In the genomic region with DNA sequence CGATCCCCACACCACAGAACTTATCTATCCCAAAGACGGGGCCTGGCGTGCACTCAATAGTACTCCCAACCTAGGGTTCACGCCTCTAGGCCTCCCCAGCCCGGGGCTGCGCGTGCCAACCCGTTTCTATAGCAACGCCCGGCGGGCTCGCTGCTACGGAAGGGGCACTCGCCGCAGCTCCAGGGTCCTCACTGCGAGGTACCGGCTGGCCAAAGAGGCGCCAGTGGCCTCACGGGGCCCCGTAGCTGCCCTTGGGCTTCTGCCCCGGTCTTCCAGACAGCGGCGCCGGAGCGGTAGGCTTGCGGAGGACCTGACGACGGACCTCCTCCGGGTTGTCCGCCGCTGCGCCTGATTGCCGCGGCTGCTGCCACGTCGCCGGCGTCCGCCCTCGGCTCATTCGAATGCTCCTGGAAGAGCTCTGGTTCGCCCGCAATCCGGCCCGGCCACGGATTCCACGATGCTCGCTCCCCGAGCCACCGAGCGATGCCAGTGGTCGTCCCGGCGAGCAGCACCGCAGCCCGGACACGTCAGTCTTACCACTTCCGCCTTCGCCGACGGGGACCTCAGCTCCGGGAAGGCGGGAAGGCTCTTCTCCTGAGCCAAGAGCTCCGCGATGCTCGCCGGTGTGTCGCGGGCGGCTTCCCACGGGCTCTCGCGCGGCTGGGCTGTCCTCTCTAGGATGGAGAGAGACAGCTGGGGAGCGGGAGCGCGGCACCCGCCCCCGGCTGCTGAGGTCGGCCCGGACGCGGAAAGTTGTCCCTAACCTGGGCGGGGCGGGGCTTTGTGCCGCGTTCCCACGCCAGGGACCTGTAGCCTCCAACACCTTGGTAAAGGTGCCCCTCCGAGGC, we compare ENCODE assay signal across 7 mouse cellular contexts. TPM values are rescaled to one million over a fixed set of nuclear protein-coding genes. Genes with fewer than 3 reads are reported as not detected.
DNase-seq lines count a peak whose midpoint lies in the region; ATAC-seq lines count a peak whose summit lies in the region.

A gene (minus strand): TSS at position 747 of the 848 bp plus-strand sequence.

- peaks cover 26% of the 10 kb centered on the region for H3K4me1 ChIP-seq in embryonic facial prominence, embryonic 10.5 days
- peaks cover 10% of the 10 kb centered on the region; the same call in 1 of the 2 replicates for H3K4me1 ChIP-seq in limb, embryonic 11.5 days (ENCODE audit: control insufficient read depth, insufficient read depth, low read length)
- H3K4me1 ChIP-seq in midbrain, embryonic 14.5 days (ENCODE audit: control insufficient read depth, insufficient read depth, low read length) = peaks cover 11% of the 10 kb centered on the region

- H3K27me3 ChIP-seq in embryonic facial prominence, embryonic 10.5 days (replicated peaks; ENCODE audit: low read depth, poor library complexity, severe bottlenecking) = no peaks in the 10 kb centered on the region
- no peaks in the 10 kb centered on the region for H3K27me3 ChIP-seq in limb, embryonic 11.5 days (ENCODE audit: control insufficient read depth, insufficient read depth, low read length)
- no peaks in the 10 kb centered on the region for H3K27me3 ChIP-seq in midbrain, embryonic 14.5 days (ENCODE audit: control insufficient read depth, insufficient read depth, low read length)

- peak within 1 kb of the TSS; percentile 86 for H3K4me3 ChIP-seq in embryonic facial prominence, embryonic 10.5 days
- peak within 1 kb of the TSS; percentile 97 for H3K4me3 ChIP-seq in limb, embryonic 11.5 days (ENCODE audit: low read depth, low read length)
- H3K4me3 ChIP-seq in midbrain, embryonic 14.5 days (replicated peaks; ENCODE audit: low read depth, low read length) = peak within 1 kb of the TSS; percentile 98

- ATAC-seq in granulocyte monocyte progenitor cell, adult 5-6 weeks (replicated peaks; ENCODE audit: poor library complexity, severe bottlenecking) = peak; percentile 85
- peak; percentile 82 for ATAC-seq in limb, embryonic 11.5 days (ENCODE audit: insufficient number of reproducible peaks, low FRiP score, low TSS enrichment, low read depth)
- peak; percentile 88 for ATAC-seq in midbrain, embryonic 14.5 days (ENCODE audit: low FRiP score, low TSS enrichment)

- H3K4me2 ChIP-seq in limb, embryonic 11.5 days (ENCODE audit: low read depth, severe bottlenecking) = peak within 1 kb of the TSS; percentile 62
- peak within 1 kb of the TSS; percentile 86 for H3K4me2 ChIP-seq in midbrain, embryonic 14.5 days (ENCODE audit: low read length)

- peak; percentile 89 for DNase-seq in adrenal gland, postnatal 10 days
- peak; percentile 87 for DNase-seq in embryonic facial prominence, embryonic 10.5 days (ENCODE audit: low spot score)
- peak; percentile 95 for DNase-seq in kidney, adult 18-20 months
- DNase-seq in limb, embryonic 11.5 days (ENCODE audit: low spot score) = peak; percentile 86
- DNase-seq in midbrain, embryonic 14.5 days = peak; percentile 88
- peak; percentile 75 to 87 for DNase-seq in spleen, adult 18-20 months

- no peaks in the 10 kb centered on the region for H3K9me3 ChIP-seq in embryonic facial prominence, embryonic 10.5 days
- no peaks in the 10 kb centered on the region for H3K9me3 ChIP-seq in limb, embryonic 11.5 days (ENCODE audit: control insufficient read depth, low read length)
- no peaks in the 10 kb centered on the region for H3K9me3 ChIP-seq in midbrain, embryonic 14.5 days (ENCODE audit: control insufficient read depth, low read length)

- under 1% methylated on average over 89 of the region's 89 CpGs for WGBS in embryonic facial prominence, embryonic 10.5 days
- WGBS in limb, embryonic 11.5 days = under 1% methylated on average over 89 of the region's 89 CpGs
- under 1% methylated on average over 89 of the region's 89 CpGs for WGBS in midbrain, embryonic 14.5 days

- H3K9ac ChIP-seq in limb, embryonic 11.5 days (ENCODE audit: low read length) = peak within 1 kb of the TSS; percentile 93
- peak within 1 kb of the TSS; percentile 94 for H3K9ac ChIP-seq in midbrain, embryonic 14.5 days (replicated peaks; ENCODE audit: low read length)

- peak within 1 kb of the TSS; percentile 99 for H3K27ac ChIP-seq in embryonic facial prominence, embryonic 10.5 days (replicated peaks)
- peak within 1 kb of the TSS; percentile 78 for H3K27ac ChIP-seq in limb, embryonic 11.5 days (replicated peaks; ENCODE audit: low read depth, low read length)
- peak within 1 kb of the TSS; percentile 97 for H3K27ac ChIP-seq in midbrain, embryonic 14.5 days (replicated peaks; ENCODE audit: low read depth, low read length)

- peaks cover 64% of the 10 kb centered on the region for H3K36me3 ChIP-seq in embryonic facial prominence, embryonic 10.5 days (replicated peaks)
- peaks cover 9% of the 10 kb centered on the region; the same call in 1 of the 2 replicates for H3K36me3 ChIP-seq in limb, embryonic 11.5 days (ENCODE audit: control insufficient read depth, insufficient read depth, low read length)
- H3K36me3 ChIP-seq in midbrain, embryonic 14.5 days (ENCODE audit: control insufficient read depth, insufficient read depth, low read length) = peaks cover 31% of the 10 kb centered on the region

RNA-seq across cellular contexts. Expression of the gene that starts here (rescaled TPM):
- 10 to 100 TPM; 69.7 to 75.9 TPM for total RNA-seq in adrenal gland, postnatal 10 days (2021)
- 78.3 and 79.3 TPM in 2 replicates for polyA plus RNA-seq in embryonic facial prominence, embryonic 10.5 days (2016; fragmentation: Nextera tagmentation; extraction: Ambion mirVana)
- total RNA-seq in granulocyte monocyte progenitor cell, adult 5-6 weeks (2014; fragmentation: Nextera tagmentation) = 35.0 and 59.0 TPM in 2 replicates
- 48.6 and 52.9 TPM in 2 replicates for total RNA-seq in granulocyte monocyte progenitor cell, adult 5-6 weeks (2017)
- 83.2 and 83.3 TPM in 2 replicates for polyA plus RNA-seq in limb, embryonic 11.5 days (2014; fragmentation: Nextera tagmentation; extraction: Ambion mirVana)
- 44.7 and 53.8 TPM in 2 replicates for polyA plus RNA-seq in midbrain, embryonic 14.5 days (2014; fragmentation: Nextera tagmentation; extraction: Ambion mirVana)

Comparison
In these comparisons a context has a peak if more than half of its experiments do, and no peak if none do; other contexts are left out.
1. Peak in every context shown above with its lines: DNase-seq, ATAC-seq, H3K4me3 ChIP-seq and H3K27ac ChIP-seq.